Mouse (Mus musculus): Measurements from ENCODE around the gene Gm14443. TPM values are rescaled to one million over a fixed set of nuclear protein-coding genes. Genes with fewer than 3 reads are reported as not detected.
"Not testable (repeated sequence)": the region's sequence is repeated elsewhere in the genome, so short reads cannot be mapped to it uniquely, and the experiment has no call there.

Gm14443 gene
- 0.24 and 0.41 TPM in 2 replicates for polyA plus RNA-seq (2012; rRNA removed)

DNA sequence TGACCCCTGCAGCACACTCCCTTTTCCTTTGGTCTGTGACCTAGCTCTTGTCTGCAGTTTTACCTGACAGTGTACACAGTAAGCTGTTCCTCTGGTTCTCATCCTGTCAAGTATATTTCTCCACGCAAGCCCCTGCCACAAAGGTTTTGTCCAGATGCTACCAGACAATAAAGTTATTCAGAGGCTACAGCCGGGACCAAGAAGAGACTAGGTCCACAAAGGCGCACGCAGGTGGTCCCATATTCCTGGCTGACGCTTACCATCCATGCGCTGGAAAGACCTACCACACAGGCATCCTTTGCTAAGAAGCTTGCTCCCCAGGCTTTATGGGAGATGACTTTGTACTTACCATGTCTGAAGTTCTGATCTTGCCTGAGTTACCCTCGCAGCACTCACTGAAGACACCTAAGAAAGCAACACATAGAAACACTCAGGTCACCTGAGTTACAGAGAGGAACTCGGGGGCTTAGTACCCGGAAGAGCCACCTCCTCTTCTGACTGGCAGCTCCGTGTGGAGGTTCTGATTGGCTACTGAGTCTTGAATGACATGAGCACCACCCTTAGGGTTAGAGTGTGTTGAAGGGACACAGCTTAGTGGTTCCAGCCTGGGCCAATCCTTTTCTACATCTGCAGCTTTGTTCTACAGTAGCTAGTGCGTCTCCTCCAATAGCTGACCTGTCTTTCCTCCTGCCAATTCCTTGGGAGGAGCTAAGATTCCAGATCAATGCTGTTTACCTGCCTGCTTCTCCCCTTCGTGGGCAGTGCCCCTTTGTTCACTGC, at the start of gene Gm14443:
Gm14443 (minus strand) TSS at position 471 of the 780 bp plus-strand sequence.
- H3K27ac ChIP-seq (ENCODE audit: insufficient read depth, low read depth, low read length); DNase-seq; H3K4me3 ChIP-seq (ENCODE audit: insufficient read depth, low read depth, low read length); H3K4me1 ChIP-seq (ENCODE audit: control insufficient read depth, insufficient read depth, low read length); H3K36me3 ChIP-seq (ENCODE audit: control insufficient read depth, insufficient read depth, low read length); H3K27me3 ChIP-seq (replicated peaks; ENCODE audit: control insufficient read depth, insufficient read depth, low read length): not testable (repeated sequence)
- 85% methylated on average over 12 of the region's 12 CpGs for WGBS

DNA sequence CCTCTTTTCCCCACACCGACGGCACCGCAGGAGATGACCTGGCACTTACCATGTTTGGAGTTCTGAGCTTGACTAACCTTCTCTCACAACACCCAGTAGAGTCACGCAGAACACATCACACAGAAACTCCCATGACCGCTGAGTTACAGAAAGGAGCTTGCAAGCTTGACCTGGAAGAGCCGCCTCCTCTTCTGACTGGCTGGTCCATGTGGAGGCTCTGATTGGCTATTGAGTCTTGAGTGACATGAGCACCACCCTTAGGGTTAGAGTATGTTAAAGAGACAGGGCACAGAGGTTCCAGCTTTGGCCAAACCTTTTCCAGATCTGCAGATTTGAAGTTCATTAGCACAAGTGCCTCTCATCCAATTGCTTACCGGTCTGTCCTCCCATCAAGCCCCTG, 31.1 kb upstream of the Gm14443 start, which contains the start of gene Gm14391:
Gm14391 (minus strand) TSS at position 186 of the 400 bp plus-strand sequence.
- not testable (repeated sequence) for H3K36me3 ChIP-seq (ENCODE audit: control insufficient read depth, insufficient read depth, low read length); H3K4me1 ChIP-seq (ENCODE audit: control insufficient read depth, insufficient read depth, low read length); H3K27ac ChIP-seq (ENCODE audit: insufficient read depth, low read depth, low read length); DNase-seq; H3K27me3 ChIP-seq (replicated peaks; ENCODE audit: control insufficient read depth, insufficient read depth, low read length); H3K4me3 ChIP-seq (ENCODE audit: insufficient read depth, low read depth, low read length)
- WGBS, result no CpG with 5 or more reads among the region's 7 CpGs

DNA sequence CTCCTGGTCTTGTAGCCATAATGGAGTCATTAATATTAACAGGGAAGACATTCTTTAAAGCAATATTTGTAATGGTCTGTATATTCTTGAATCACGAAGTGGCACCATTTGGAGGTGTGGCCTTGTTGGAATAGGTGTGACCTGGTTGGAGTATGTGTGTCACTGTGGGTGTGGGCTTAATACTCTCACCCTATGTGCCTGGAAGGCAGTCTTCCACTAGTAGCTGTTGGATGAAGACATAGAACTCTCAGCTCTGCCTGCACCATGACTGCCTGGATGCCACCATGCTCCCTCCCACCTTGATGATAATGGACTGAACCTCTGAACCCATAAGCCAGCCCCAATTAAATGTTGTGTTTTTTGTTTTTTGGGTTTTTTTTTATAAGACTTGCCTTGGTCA, 3.3 kb upstream of the Gm14443 start:
- not testable (repeated sequence) for H3K4me1 ChIP-seq (ENCODE audit: control insufficient read depth, insufficient read depth, low read length); H3K27me3 ChIP-seq (replicated peaks; ENCODE audit: control insufficient read depth, insufficient read depth, low read length); H3K27ac ChIP-seq (ENCODE audit: insufficient read depth, low read depth, low read length); DNase-seq; H3K36me3 ChIP-seq (ENCODE audit: control insufficient read depth, insufficient read depth, low read length); H3K4me3 ChIP-seq (ENCODE audit: insufficient read depth, low read depth, low read length)
- WGBS, result 65% methylated on average over 1 of the region's 1 CpGs

DNA sequence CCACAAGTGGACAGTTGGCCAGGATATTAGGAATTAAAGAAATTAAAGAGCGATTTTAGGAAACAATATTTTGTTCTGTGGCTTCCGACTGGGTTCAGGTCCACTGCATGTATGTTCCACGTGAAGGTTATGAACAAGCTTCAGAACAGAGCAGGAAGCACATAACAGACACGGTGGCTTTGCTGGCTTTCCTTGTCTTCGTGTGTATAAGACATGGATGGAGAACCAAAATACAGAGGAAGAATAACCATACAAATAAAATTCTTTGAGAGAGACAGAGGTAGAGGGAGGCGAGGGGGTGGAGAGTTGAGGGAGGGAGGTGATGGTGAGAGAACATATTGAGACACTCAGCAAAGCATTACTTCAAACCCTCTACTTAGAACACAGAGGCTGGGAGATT, 641 bp upstream of the Gm14443 start:
- no peak overlapping the region for H3K27ac ChIP-seq (ENCODE audit: insufficient read depth, low read depth, low read length)
- WGBS, result 82% methylated on average over 6 of the region's 6 CpGs
- H3K36me3 ChIP-seq (ENCODE audit: control insufficient read depth, insufficient read depth, low read length), result 0 out of 2 replicates have a peak, but pooled peaks cover 2% of the 10 kb centered on the region
- H3K27me3 ChIP-seq (replicated peaks; ENCODE audit: control insufficient read depth, insufficient read depth, low read length), result no peaks in the 10 kb centered on the region
- no peak overlapping the region for H3K4me3 ChIP-seq (ENCODE audit: insufficient read depth, low read depth, low read length)
- no peak for DNase-seq
- TF ChIP-seq POLR2A (IDR thresholded peaks at IDR 0.05; ENCODE audit: low read depth, low read length), result no peak
- no peak for TF ChIP-seq CTCF (conservative IDR thresholded peaks at IDR 0.05; ENCODE audit: insufficient read depth, insufficient read length, low read depth, low read length)
- H3K4me1 ChIP-seq (ENCODE audit: control insufficient read depth, insufficient read depth, low read length), result no peaks in the 10 kb centered on the region

DNA sequence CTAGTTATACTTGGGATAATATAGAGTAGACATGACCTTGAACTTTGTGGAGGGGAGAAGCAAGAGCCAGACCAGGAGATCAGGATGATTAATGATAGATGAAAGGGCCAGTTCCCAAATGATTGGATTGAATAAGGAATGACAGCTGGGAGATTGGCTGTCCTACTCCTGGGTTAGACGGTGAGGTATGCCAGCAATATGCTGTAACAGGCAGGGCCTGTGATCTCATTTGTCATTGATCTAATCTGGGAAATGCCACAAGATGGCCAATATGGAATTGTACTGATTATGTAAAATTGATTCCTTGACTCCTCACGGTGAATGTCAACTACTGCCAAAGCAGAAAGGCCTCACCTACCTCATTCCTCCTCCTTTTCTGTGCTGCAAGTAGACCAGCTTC, 1.6 kb downstream of the Gm14443 start:
- 90% methylated on average over 2 of the region's 2 CpGs for WGBS
- not testable (repeated sequence) for H3K27ac ChIP-seq (ENCODE audit: insufficient read depth, low read depth, low read length); H3K4me3 ChIP-seq (ENCODE audit: insufficient read depth, low read depth, low read length); DNase-seq; H3K4me1 ChIP-seq (ENCODE audit: control insufficient read depth, insufficient read depth, low read length); H3K27me3 ChIP-seq (replicated peaks; ENCODE audit: control insufficient read depth, insufficient read depth, low read length); H3K36me3 ChIP-seq (ENCODE audit: control insufficient read depth, insufficient read depth, low read length)

DNA sequence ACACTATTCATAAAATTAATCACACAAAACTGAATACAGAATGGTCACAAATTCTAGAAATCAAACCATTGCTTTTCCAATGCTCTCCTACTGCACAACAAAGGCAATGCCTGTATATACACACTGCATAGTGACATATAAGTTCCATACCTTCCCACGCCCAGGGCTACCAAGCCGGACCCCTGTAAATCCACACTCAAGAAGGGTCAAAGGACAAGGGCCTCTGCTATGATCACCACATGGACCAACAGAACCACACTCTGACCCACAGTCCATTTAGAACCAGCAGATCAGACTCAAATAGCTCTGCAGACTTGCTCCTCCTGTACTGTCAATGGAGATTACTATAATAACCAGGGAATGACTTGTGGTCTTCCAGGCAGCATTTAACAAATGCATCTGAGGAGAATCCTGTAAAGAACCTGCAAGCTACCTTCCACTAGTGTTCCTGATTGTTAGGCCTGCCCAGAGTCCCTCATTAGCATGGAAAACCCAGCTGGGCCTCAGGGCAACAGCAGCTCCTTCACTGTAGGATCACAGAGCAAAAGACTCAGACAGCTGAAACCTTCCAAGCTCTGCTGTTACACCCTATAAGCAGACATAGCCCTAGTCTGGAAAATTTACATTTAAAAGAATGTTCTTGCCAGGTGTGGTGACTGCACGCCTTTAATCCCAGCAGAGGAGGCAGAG, 2.6 kb downstream of the Gm14443 start:
- WGBS, result 93% methylated on average over 3 of the region's 3 CpGs
- H3K27me3 ChIP-seq (replicated peaks; ENCODE audit: control insufficient read depth, insufficient read depth, low read length); H3K4me1 ChIP-seq (ENCODE audit: control insufficient read depth, insufficient read depth, low read length); H3K36me3 ChIP-seq (ENCODE audit: control insufficient read depth, insufficient read depth, low read length); DNase-seq; H3K4me3 ChIP-seq (ENCODE audit: insufficient read depth, low read depth, low read length); H3K27ac ChIP-seq (ENCODE audit: insufficient read depth, low read depth, low read length): not testable (repeated sequence)

DNA sequence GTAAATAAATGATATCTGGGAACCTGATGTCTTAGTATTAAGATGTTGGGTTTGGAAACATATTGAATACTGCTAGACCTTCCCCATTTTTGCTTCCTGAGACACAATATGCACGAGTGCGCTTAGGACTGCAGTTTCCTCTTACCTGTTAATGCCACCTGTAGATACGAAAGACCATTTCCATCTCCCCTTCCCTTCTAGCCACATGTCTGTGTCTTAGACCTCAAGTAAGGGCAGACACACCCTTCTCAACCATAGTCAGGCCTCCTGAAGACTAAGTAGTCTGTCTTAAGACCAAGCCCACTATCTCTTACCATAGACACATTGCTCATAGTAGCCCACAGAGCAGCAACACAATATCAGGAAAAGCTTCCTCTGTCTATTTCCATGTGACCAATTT, 3.5 kb downstream of the Gm14443 start:
- WGBS, result 92% methylated on average over 3 of the region's 3 CpGs
- no peak for TF ChIP-seq CTCF (conservative IDR thresholded peaks at IDR 0.05; ENCODE audit: insufficient read depth, insufficient read length, low read depth, low read length)
- no peak for TF ChIP-seq POLR2A (IDR thresholded peaks at IDR 0.05; ENCODE audit: low read depth, low read length)
- Histone ChIP-seq H3K4me3 (ENCODE audit: insufficient read depth, low read depth, low read length) (no peak overlapping the region), H3K4me1 (ENCODE audit: control insufficient read depth, insufficient read depth, low read length) (no peaks in the 10 kb centered on the region), H3K27ac (ENCODE audit: insufficient read depth, low read depth, low read length) (no peak overlapping the region), H3K36me3 (ENCODE audit: control insufficient read depth, insufficient read depth, low read length) (0 out of 2 replicates have a peak, but pooled peaks cover 2% of the 10 kb centered on the region), H3K27me3 (replicated peaks; ENCODE audit: control insufficient read depth, insufficient read depth, low read length) (no peaks in the 10 kb centered on the region)
- no peak for DNase-seq

DNA sequence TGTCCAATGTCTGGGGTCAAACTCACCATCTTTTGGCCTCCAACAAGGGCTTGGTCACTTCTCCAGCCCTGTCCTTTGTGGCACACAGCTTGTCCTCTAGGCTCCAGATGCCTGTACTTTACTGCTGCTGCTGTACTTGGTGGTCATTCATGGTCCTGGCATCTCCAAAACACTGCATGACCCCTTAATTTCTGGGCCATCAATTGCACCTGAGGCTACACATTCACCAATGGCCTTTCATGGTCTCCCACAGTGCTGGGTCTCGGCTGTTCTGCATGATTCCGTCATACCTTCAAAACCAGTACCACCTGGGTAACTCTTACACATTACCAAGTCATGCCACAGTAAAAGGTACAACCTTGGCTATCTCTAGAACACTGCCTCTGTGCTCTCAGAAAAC, 8.8 kb downstream of the Gm14443 start:
- H3K4me1 ChIP-seq (ENCODE audit: control insufficient read depth, insufficient read depth, low read length); H3K27me3 ChIP-seq (replicated peaks; ENCODE audit: control insufficient read depth, insufficient read depth, low read length); DNase-seq; H3K27ac ChIP-seq (ENCODE audit: insufficient read depth, low read depth, low read length); H3K36me3 ChIP-seq (ENCODE audit: control insufficient read depth, insufficient read depth, low read length); H3K4me3 ChIP-seq (ENCODE audit: insufficient read depth, low read depth, low read length): not testable (repeated sequence)
- WGBS, result 94% methylated on average over 2 of the region's 2 CpGs

DNA sequence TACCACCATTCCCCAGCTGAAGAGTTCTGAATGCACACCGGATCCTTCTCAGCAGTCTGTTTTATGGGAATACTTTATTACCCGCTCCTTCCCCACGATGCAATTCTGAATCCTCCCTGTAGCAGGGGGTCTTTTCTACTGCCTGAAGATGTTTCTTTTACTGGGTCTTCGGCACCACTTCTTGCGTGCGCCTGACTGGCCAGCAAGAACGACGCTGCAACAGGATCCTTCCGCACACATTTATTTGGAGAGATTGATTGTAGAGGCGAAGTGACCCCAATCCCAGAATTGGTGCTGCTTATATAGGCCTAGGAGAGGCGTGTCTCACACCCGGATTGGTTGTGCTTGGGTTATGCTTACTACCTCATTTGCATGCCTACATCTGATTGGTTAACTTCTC, 10.6 kb downstream of the Gm14443 start:
- H3K4me1 ChIP-seq (ENCODE audit: control insufficient read depth, insufficient read depth, low read length), result not testable (repeated sequence)
- 94% methylated on average over 12 of the region's 12 CpGs for WGBS

DNA sequence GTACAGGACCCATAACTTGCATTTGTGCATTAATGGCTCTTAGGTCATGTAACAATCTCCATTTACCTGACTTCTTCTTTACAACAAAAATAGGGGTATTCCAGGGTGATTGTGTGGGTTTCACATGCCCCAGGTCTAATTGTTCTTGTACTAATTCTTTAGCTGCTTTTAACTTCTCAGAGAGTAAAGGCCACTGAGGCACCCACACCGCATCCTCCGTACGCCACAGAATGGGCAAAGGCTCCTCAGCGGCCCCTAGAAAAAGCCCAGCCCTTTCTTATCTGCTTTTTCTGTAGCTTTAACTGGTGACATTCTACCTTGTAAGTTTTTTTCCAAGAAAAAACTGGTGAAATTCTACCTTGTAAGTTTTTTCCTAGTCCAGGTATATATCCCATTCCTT, 14.2 kb downstream of the Gm14443 start:
- DNase-seq; H3K4me3 ChIP-seq (ENCODE audit: insufficient read depth, low read depth, low read length): not testable (repeated sequence)
- 91% methylated on average over 4 of the region's 4 CpGs for whole genome bisulfite sequencing

More for the DNA sequence above, 10.6 kb downstream of the Gm14443 start:
- H3K4me3 ChIP-seq (ENCODE audit: insufficient read depth, low read depth, low read length); H3K36me3 ChIP-seq (ENCODE audit: control insufficient read depth, insufficient read depth, low read length); DNase-seq; H3K27me3 ChIP-seq (replicated peaks; ENCODE audit: control insufficient read depth, insufficient read depth, low read length); H3K27ac ChIP-seq (ENCODE audit: insufficient read depth, low read depth, low read length): not testable (repeated sequence)

More for the DNA sequence above, 14.2 kb downstream of the Gm14443 start:
- not testable (repeated sequence) for H3K27me3 ChIP-seq (replicated peaks; ENCODE audit: control insufficient read depth, insufficient read depth, low read length); H3K4me1 ChIP-seq (ENCODE audit: control insufficient read depth, insufficient read depth, low read length); H3K27ac ChIP-seq (ENCODE audit: insufficient read depth, low read depth, low read length); H3K36me3 ChIP-seq (ENCODE audit: control insufficient read depth, insufficient read depth, low read length)
